Mouse (Mus musculus): ENCODE data around the gene Atxn10. TPM values are rescaled to one million over a fixed set of nuclear protein-coding genes. Genes with fewer than 3 reads are reported as not detected.

The Atxn10 gene
- polyA plus RNA-seq, 1 experiment from 2014 or later = 343 TPM

GRCm38 (mm10) chr15:85505118-85505925 lies 169.3 kb downstream of the Atxn10 start:
- peak; percentile 68; the same call in 1 of the 2 replicates for ATAC-seq (ENCODE audit: insufficient number of reproducible peaks, insufficient read depth, low FRiP score, low TSS enrichment, low read depth)
- peaks cover 22% of the 10 kb centered on the region for H3K4me1 ChIP-seq
- H3K27me3 ChIP-seq = no peaks in the 10 kb centered on the region
- 43% methylated on average over 14 of the region's 14 CpGs for WGBS
- 0 out of 2 replicates have a peak overlapping the region, but pooled peaks have one; percentile 52 for H3K9ac ChIP-seq
- peak overlapping the region; percentile 3; the same call in 1 of the 2 replicates for H3K4me2 ChIP-seq
- no peaks in the 10 kb centered on the region for H3K9me3 ChIP-seq
- H3K4me3 ChIP-seq = no peak overlapping the region
- no peaks in the 10 kb centered on the region for H3K36me3 ChIP-seq
- H3K27ac ChIP-seq = no peak overlapping the region

- 38% methylated on average over 1 of the region's 1 CpGs for WGBS
- Histone ChIP-seq H3K36me3 (no peaks in the 10 kb centered on the region), H3K4me2 (no peak overlapping the region), H3K4me3 (no peak overlapping the region), H3K27me3 (no peaks in the 10 kb centered on the region), H3K9ac (no peak overlapping the region), H3K4me1 (peaks cover 22% of the 10 kb centered on the region), H3K27ac (no peak overlapping the region), H3K9me3 (no peaks in the 10 kb centered on the region)
- ATAC-seq (ENCODE audit: insufficient number of reproducible peaks, insufficient read depth, low FRiP score, low TSS enrichment, low read depth) = no peak
These were observed 170.6 kb downstream of the Atxn10 start for GRCm38 (mm10) chr15:85506680-85507079.

- no peak overlapping the region for H3K4me3 ChIP-seq
These were observed 171.4 kb downstream of the Atxn10 start for GRCm38 (mm10) chr15:85507370-85508014.

More at GRCm38 (mm10) chr15:85507370-85508014, 171.4 kb downstream of the Atxn10 start:
- H3K36me3 ChIP-seq = no peaks in the 10 kb centered on the region
- no peaks in the 10 kb centered on the region for H3K27me3 ChIP-seq
- no peak overlapping the region for H3K27ac ChIP-seq
- no peak overlapping the region for H3K9ac ChIP-seq
- 73% methylated on average over 32 of the region's 32 CpGs for WGBS
- no peaks in the 10 kb centered on the region for H3K9me3 ChIP-seq
- ATAC-seq (ENCODE audit: insufficient number of reproducible peaks, insufficient read depth, low FRiP score, low TSS enrichment, low read depth) = no peak
- no peak overlapping the region for H3K4me2 ChIP-seq
- H3K4me1 ChIP-seq = peaks cover 22% of the 10 kb centered on the region

Other genes with a start within 250 kb of the Atxn10 start
- gene Smc1b, start 204.3 kb upstream of the Atxn10 start, polyA plus RNA-seq (2015; fragmentation: Nextera tagmentation; extraction: Ambion mirVana) = 0.10 and 0.27 TPM in 2 replicates
- gene Ribc2, start 204.2 kb upstream of the Atxn10 start, polyA plus RNA-seq (2015; fragmentation: Nextera tagmentation; extraction: Ambion mirVana) = 0.77 and 1.3 TPM in 2 replicates
- 226 and 238 TPM in 2 replicates for gene Fbln1, start 130.3 kb upstream of the Atxn10 start, polyA plus RNA-seq (2015; fragmentation: Nextera tagmentation; extraction: Ambion mirVana)
- not detected in 2 replicates for gene 7530416G11Rik, start 167.0 kb downstream of the Atxn10 start, polyA plus RNA-seq (2015; fragmentation: Nextera tagmentation; extraction: Ambion mirVana)
- 35.0 and 44.9 TPM in 2 replicates for gene Wnt7b, start 246.2 kb downstream of the Atxn10 start, polyA plus RNA-seq (2015; fragmentation: Nextera tagmentation; extraction: Ambion mirVana)

All from embryonic facial prominence, embryonic 13.5 days (tissue).